Mouse (Mus musculus) right cerebral cortex, postnatal 36 days (tissue): Measurements from ENCODE around the gene Apon.
"Not testable (repeated sequence)": the region's sequence is repeated elsewhere in the genome, so short reads cannot be mapped to it uniquely, and the experiment has no call there.

Source experiments
- DNase-seq, 2 experiments: peaks; one replicate each; pipeline ENCODE4 v3.0.0; 2022; ENCODE audit warnings: low spot score in 2 of 2, mixed read lengths in 1 of 2

Gene Apon

GRCm38 (mm10) chr10:128232420-128232985 is 21.4 kb upstream of the Apon start:
- peak in 1 of 2 experiments; percentile 55 for DNase-seq

GRCm38 (mm10) chr10:128236321-128236720 is 17.6 kb upstream of the Apon start:
- DNase-seq, result no peak

- peak in 1 of 2 experiments; percentile 22 for DNase-seq
These were observed 16.0 kb upstream of the Apon start for GRCm38 (mm10) chr10:128237807-128238480.

- no peak for DNase-seq
These were observed 14.8 kb upstream of the Apon start for GRCm38 (mm10) chr10:128239140-128239539.

GRCm38 (mm10) chr10:128240131-128240530 is 13.8 kb upstream of the Apon start:
- no peak for DNase-seq

GRCm38 (mm10) chr10:128243252-128243651 is 10.6 kb upstream of the Apon start:
- DNase-seq, result no peak

- no peak for DNase-seq
These were observed 9.8 kb upstream of the Apon start for GRCm38 (mm10) chr10:128244121-128244520.

- no peak for DNase-seq
These were observed 6.7 kb upstream of the Apon start for GRCm38 (mm10) chr10:128247020-128247732.

GRCm38 (mm10) chr10:128250565-128250964 is 3.3 kb upstream of the Apon start:
- DNase-seq, result no peak

GRCm38 (mm10) chr10:128255925-128256324 is 2.0 kb downstream of the Apon start:
- no peak for DNase-seq

GRCm38 (mm10) chr10:128256328-128256727 is 2.4 kb downstream of the Apon start:
- DNase-seq, result no peak

GRCm38 (mm10) chr10:128258953-128259352 is 5.1 kb downstream of the Apon start:
- DNase-seq, result no peak

- no peak for DNase-seq
These were observed 6.0 kb downstream of the Apon start for GRCm38 (mm10) chr10:128259946-128260345.

- not testable (repeated sequence) for DNase-seq
These were observed 6.5 kb downstream of the Apon start for GRCm38 (mm10) chr10:128260376-128260775.

GRCm38 (mm10) chr10:128262300-128262699 is 8.4 kb downstream of the Apon start:
- DNase-seq, result no peak

GRCm38 (mm10) chr10:128263393-128264310 is 9.8 kb downstream of the Apon start:
- peak in 1 of 2 experiments; percentile 19 for DNase-seq

- DNase-seq, result no peak
These were observed 14.5 kb downstream of the Apon start, which contains the start of gene Apof for GRCm38 (mm10) chr10:128268371-128268770. Gene Apof, plus strand, starts transcription at chr10:128268671.

- DNase-seq, result no peak
These were observed 15.5 kb downstream of the Apon start for GRCm38 (mm10) chr10:128269206-128269910.

- DNase-seq, result peak; percentile 97 to 98
These were observed 16.5 kb downstream of the Apon start, which contains the start of gene Stat2 for GRCm38 (mm10) chr10:128270287-128270841. Gene Stat2, plus strand, starts transcription at chr10:128270559.

- no peak for DNase-seq
These were observed 17.0 kb downstream of the Apon start for GRCm38 (mm10) chr10:128270866-128271265.

GRCm38 (mm10) chr10:128271883-128272282 is 18.0 kb downstream of the Apon start:
- no peak for DNase-seq
